Mouse (Mus musculus) MEL (cell line): ENCODE results near the gene Spata31d1d. TPM values are rescaled to one million over a fixed set of nuclear protein-coding genes. Genes with fewer than 3 reads are reported as not detected.
A peak's percentile ranks its signal among the peaks of the same experiment; 100 is the strongest.

Source experiments
- DNase-seq: peaks from one replicate; pipeline ENCODE4 v3.0.0; 2011; ENCODE audit warnings: low read depth, low spot score
- H3K27ac ChIP-seq: 2 replicates; pipeline ENCODE4 v1.5.1; 2012; ENCODE audit warnings: low read depth, mild to moderate bottlenecking, control low read depth, low read length, moderate library complexity; ENCODE audit not compliant: control insufficient read depth
- H3K27me3 ChIP-seq, 2 experiments: fragments of 150-350 bp in 1 of 2; sonication (generic) in 1 of 2; 2 replicates each; pipeline ENCODE4 v1.6.1; 2012; ENCODE audit warnings: low read length in 2 of 2, mild to moderate bottlenecking in 2 of 2, improper control_type of control experiment in 1 of 2, moderate library complexity in 1 of 2; ENCODE audit not compliant: insufficient read depth in 2 of 2, control insufficient read depth in 1 of 2
- H3K36me3 ChIP-seq, 2 experiments: 2 replicates each; pipeline ENCODE4 v1.6.1; 2012 to 2014; ENCODE audit warnings: low read length in 2 of 2, improper control_type of control experiment in 1 of 2, inconsistent platforms in 1 of 2, mild to moderate bottlenecking in 1 of 2; ENCODE audit not compliant: insufficient read depth in 2 of 2, control insufficient read depth in 1 of 2
- H3K4me1 ChIP-seq, 2 experiments: fragments of 150-350 bp in 1 of 2; sonication (generic) in 1 of 2; 2 replicates each; pipeline ENCODE4 v1.6.1; 2012; ENCODE audit warnings: low read length in 2 of 2, improper control_type of control experiment in 1 of 2, mild to moderate bottlenecking in 1 of 2; ENCODE audit not compliant: insufficient read depth in 2 of 2, control insufficient read depth in 1 of 2
- H3K4me3 ChIP-seq, 2 experiments: fragments of 150-350 bp in 1 of 2; sonication (generic) in 1 of 2; 2 replicates each; pipeline ENCODE4 v1.5.1; 2012; ENCODE audit warnings: low read depth in 2 of 2, low read length in 2 of 2, mild to moderate bottlenecking in 2 of 2, moderate library complexity in 2 of 2, control low read depth in 1 of 2, improper control_type of control experiment in 1 of 2; ENCODE audit not compliant: control insufficient read depth in 1 of 2, insufficient read depth in 1 of 2
- H3K79me2 ChIP-seq: 2 replicates; pipeline ENCODE4 v1.6.1; 2012; ENCODE audit warnings: mild to moderate bottlenecking, low read length, moderate library complexity; ENCODE audit not compliant: control insufficient read depth, poor library complexity, insufficient read depth
- H3K9ac ChIP-seq: 2 replicates; pipeline ENCODE4 v1.6.1; 2012; ENCODE audit warnings: low read depth, mild to moderate bottlenecking, control low read depth, low read length, moderate library complexity; ENCODE audit not compliant: control insufficient read depth, poor library complexity, severe bottlenecking
- H3K9me3 ChIP-seq: fragments of 150-350 bp; sonication (generic); replicated peaks from 2 replicates; pipeline ENCODE4 v1.6.1; 2012; ENCODE audit warnings: mild to moderate bottlenecking, low read length, improper control_type of control experiment, moderate library complexity; ENCODE audit not compliant: insufficient read depth
- CHD1 ChIP-seq: IDR thresholded peaks from 2 replicates; pipeline ENCODE4 v1.6.1; 2012; ENCODE audit warnings: low read depth, mild to moderate bottlenecking, inconsistent platforms, low read length, improper control_type of control experiment
- CHD2 ChIP-seq: IDR thresholded peaks from 2 replicates; pipeline ENCODE4 v1.6.1; 2011; ENCODE audit warnings: low read length, improper control_type of control experiment
- E2F4 ChIP-seq: IDR thresholded peaks from 2 replicates; pipeline ENCODE4 v1.6.1; 2011; ENCODE audit warnings: low read depth, low read length, improper control_type of control experiment, borderline replicate concordance
- ELF1 ChIP-seq: IDR thresholded peaks from 2 replicates; pipeline ENCODE4 v1.6.1; 2014; ENCODE audit warnings: low read depth, mild to moderate bottlenecking, inconsistent platforms, low read length, improper control_type of control experiment, moderate library complexity
- EP300 ChIP-seq, 2 experiments: IDR thresholded peaks; 2 replicates each; pipeline ENCODE4 v1.6.1; 2011; ENCODE audit warnings: improper control_type of control experiment in 2 of 2, low read length in 2 of 2, low read depth in 1 of 2, mild to moderate bottlenecking in 1 of 2
- ETS1 ChIP-seq: IDR thresholded peaks from 2 replicates; pipeline ENCODE4 v1.6.1; 2012; ENCODE audit warnings: low read depth, mild to moderate bottlenecking, inconsistent platforms, low read length, improper control_type of control experiment, moderate library complexity
- GATA1 ChIP-seq: IDR thresholded peaks from 2 replicates; pipeline ENCODE4 v1.6.1; 2011; ENCODE audit warnings: low read depth, low read length, improper control_type of control experiment
- HCFC1 ChIP-seq: IDR thresholded peaks from 2 replicates; pipeline ENCODE4 v1.6.1; 2012; ENCODE audit warnings: low read depth, mild to moderate bottlenecking, inconsistent platforms, low read length, improper control_type of control experiment, moderate library complexity
- JUND ChIP-seq: IDR thresholded peaks from 2 replicates; pipeline ENCODE4 v1.6.1; 2011; ENCODE audit warnings: low read depth, mild to moderate bottlenecking, improper control_type of control experiment, low read length
- KAT2A ChIP-seq: conservative IDR thresholded peaks from 2 replicates; pipeline ENCODE4 v1.6.1; 2012; ENCODE audit warnings: low read depth, low read length, improper control_type of control experiment, inconsistent platforms
- MAFK ChIP-seq: IDR thresholded peaks from 2 replicates; pipeline ENCODE4 v1.6.1; 2011; ENCODE audit warnings: low read depth, mild to moderate bottlenecking, low read length, improper control_type of control experiment, borderline replicate concordance
- MAZ ChIP-seq: IDR thresholded peaks from 2 replicates; pipeline ENCODE4 v1.6.1; 2012; ENCODE audit warnings: low read depth, mild to moderate bottlenecking, inconsistent platforms, low read length, improper control_type of control experiment
- MEF2A ChIP-seq: IDR thresholded peaks from 2 replicates; pipeline ENCODE4 v1.6.1; 2014; ENCODE audit warnings: low read depth, mild to moderate bottlenecking, inconsistent platforms, low read length, improper control_type of control experiment; ENCODE audit not compliant: poor library complexity, insufficient replicate concordance, severe bottlenecking; ENCODE audit errors: extremely low read depth
- MXI1 ChIP-seq: IDR thresholded peaks from 2 replicates; pipeline ENCODE4 v1.6.1; 2011; ENCODE audit warnings: mild to moderate bottlenecking, low read depth, low read length, improper control_type of control experiment
- MYB ChIP-seq: IDR thresholded peaks from 2 replicates; pipeline ENCODE4 v1.6.1; 2011; ENCODE audit warnings: mild to moderate bottlenecking, low read depth, low read length, improper control_type of control experiment
- MYC ChIP-seq: IDR thresholded peaks from 2 replicates; pipeline ENCODE4 v1.6.1; 2011; ENCODE audit warnings: low read depth, mild to moderate bottlenecking, low read length, improper control_type of control experiment, moderate library complexity
- NELFE ChIP-seq: IDR thresholded peaks from 2 replicates; pipeline ENCODE4 v1.6.1; 2011; ENCODE audit warnings: low read depth, low read length, improper control_type of control experiment
- NRF1 ChIP-seq: IDR thresholded peaks from 2 replicates; pipeline ENCODE4 v1.6.1; 2014; ENCODE audit warnings: low read depth, mild to moderate bottlenecking, inconsistent platforms, low read length, improper control_type of control experiment, moderate library complexity; ENCODE audit not compliant: poor library complexity, insufficient read depth, severe bottlenecking
- POLR2A ChIP-seq, 2 experiments: IDR thresholded peaks; 2 replicates each; pipeline ENCODE4 v1.6.1; 2011 to 2012; ENCODE audit warnings: low read length in 2 of 2, mild to moderate bottlenecking in 2 of 2, control low read depth in 1 of 2, improper control_type of control experiment in 1 of 2, low read depth in 1 of 2, moderate library complexity in 1 of 2; ENCODE audit not compliant: control insufficient read depth in 1 of 2, insufficient read depth in 1 of 2, poor library complexity in 1 of 2
- POLR2AphosphoS2 ChIP-seq: IDR thresholded peaks from 2 replicates; pipeline ENCODE4 v1.6.1; 2011; ENCODE audit warnings: low read length, improper control_type of control experiment
- POLR2AphosphoS5 ChIP-seq: IDR thresholded peaks from 2 replicates; pipeline ENCODE4 v1.6.1; 2012; ENCODE audit warnings: low read depth, borderline replicate concordance, mild to moderate bottlenecking, inconsistent platforms, low read length, moderate library complexity, mixed read lengths
- RAD21 ChIP-seq: IDR thresholded peaks from 2 replicates; pipeline ENCODE4 v1.6.1; 2011; ENCODE audit warnings: mild to moderate bottlenecking, low read depth, low read length, improper control_type of control experiment
- RCOR1 ChIP-seq: IDR thresholded peaks from 2 replicates; pipeline ENCODE4 v1.6.1; 2012; ENCODE audit warnings: low read depth, mild to moderate bottlenecking, inconsistent platforms, low read length, improper control_type of control experiment
- SMC3 ChIP-seq: IDR thresholded peaks from 2 replicates; pipeline ENCODE4 v1.6.1; 2011; ENCODE audit warnings: low read depth, low read length, improper control_type of control experiment
- TAL1 ChIP-seq: IDR thresholded peaks from 2 replicates; pipeline ENCODE4 v1.6.1; 2012; ENCODE audit warnings: mild to moderate bottlenecking, inconsistent platforms, low read length, moderate library complexity, mixed read lengths
- TBP ChIP-seq: IDR thresholded peaks from 2 replicates; pipeline ENCODE4 v1.8.0; 2011; ENCODE audit warnings: low read depth, low read length, improper control_type of control experiment
- TCF12 ChIP-seq: IDR thresholded peaks from 2 replicates; pipeline ENCODE4 v1.6.1; 2014; ENCODE audit warnings: low read depth, mild to moderate bottlenecking, inconsistent platforms, low read length, improper control_type of control experiment, moderate library complexity
- UBTF ChIP-seq: IDR thresholded peaks from 2 replicates; pipeline ENCODE4 v1.6.1; 2012; ENCODE audit warnings: low read depth, mild to moderate bottlenecking, inconsistent platforms, low read length, improper control_type of control experiment, moderate library complexity, borderline replicate concordance; ENCODE audit not compliant: insufficient read depth
- USF1 ChIP-seq: IDR thresholded peaks from 2 replicates; pipeline ENCODE4 v1.6.1; 2014; ENCODE audit warnings: low read depth, mild to moderate bottlenecking, inconsistent platforms, low read length, improper control_type of control experiment, moderate library complexity
- USF2 ChIP-seq, 2 experiments: IDR thresholded peaks; 2 replicates each; pipeline ENCODE4 v1.6.1; 2011 to 2012; ENCODE audit warnings: improper control_type of control experiment in 2 of 2, low read length in 2 of 2, borderline replicate concordance in 1 of 2, inconsistent platforms in 1 of 2, low read depth in 1 of 2, mild to moderate bottlenecking in 1 of 2; ENCODE audit not compliant: insufficient read depth in 1 of 2
- ZC3H11A ChIP-seq: IDR thresholded peaks from 2 replicates; pipeline ENCODE4 v1.6.1; 2012; ENCODE audit warnings: low read depth, mild to moderate bottlenecking, inconsistent platforms, low read length, improper control_type of control experiment
- ZKSCAN1 ChIP-seq: IDR thresholded peaks from 2 replicates; pipeline ENCODE4 v1.6.1; 2012; ENCODE audit warnings: low read depth, mild to moderate bottlenecking, inconsistent platforms, low read length, improper control_type of control experiment, moderate library complexity
- ZMIZ1 ChIP-seq: IDR thresholded peaks from 2 replicates; pipeline ENCODE4 v1.6.1; 2012; ENCODE audit warnings: low read depth, mild to moderate bottlenecking, inconsistent platforms, low read length, improper control_type of control experiment, moderate library complexity
- ZNF384 ChIP-seq: IDR thresholded peaks from 2 replicates; pipeline ENCODE4 v1.6.1; 2012; ENCODE audit warnings: low read depth, mild to moderate bottlenecking, inconsistent platforms, low read length, improper control_type of control experiment
- polyA plus RNA-seq, 2 experiments: library from polyadenylated mRNA; stranded (reverse) in 1 of 2; unstranded in 1 of 2; fragments of >175 nt in 1 of 2; fragments of >200 nt in 1 of 2; gene quantifications; 2 replicates each; pipeline versions ENCODE4 v1.2.1 to v1.2.4; 2012; ENCODE audit warnings: low replicate concordance in 2 of 2, low read depth in 1 of 2; ENCODE audit not compliant: insufficient read length in 2 of 2, insufficient read depth in 1 of 2, missing spikeins in 1 of 2
- total RNA-seq: library from RNA; depleted of rRNA; stranded (reverse); fragments of 300-350 nt; gene quantifications from 2 replicates; pipeline ENCODE4 v1.2.3, GENCODE M21; 2012

Spata31d1d gene
- total and polyA plus RNA-seq, 3 experiments = not detected

GRCm38 (mm10) chr13:59769296-59770163, 38.0 kb upstream of the Spata31d1d start, which contains the start of gene Isca1:
Gene Isca1, minus strand, starts transcription at chr13:59769810.
- H3K4me1 ChIP-seq = peaks cover 17 to 26% of the 10 kb centered on the region in 2 experiments; a peak in 3 of 4 replicates
- H3K36me3 ChIP-seq = peaks cover 7 to 34% of the 10 kb centered on the region in 2 experiments
- H3K79me2 ChIP-seq = peaks cover 43% of the 10 kb centered on the region
- H3K27me3 ChIP-seq = no peaks in the 10 kb centered on the region
- H3K27ac ChIP-seq = peak within 1 kb of the TSS; percentile 100
- peak within 1 kb of the TSS; percentile 82 to 98 for H3K4me3 ChIP-seq
- peak; percentile 98 for DNase-seq
- no peaks in the 10 kb centered on the region for H3K9me3 ChIP-seq
- peak within 1 kb of the TSS; percentile 91 for H3K9ac ChIP-seq
- no peak for TF ChIP-seq RCOR1
- TF ChIP-seq MAZ = peak; percentile 21; the same call in 1 of the 2 replicates
- TF ChIP-seq EP300 (IDR thresholded peaks at IDR 0.05; ENCODE audit: low read depth in 1 of 2, low read length in 2 of 2) = peak in 1 of 2 experiments; percentile 31; a peak in 2 of 4 replicates
- no peak for TF ChIP-seq MEF2A
- TF ChIP-seq USF1 = peak; percentile 53; the same call in 1 of the 2 replicates
- no peak for TF ChIP-seq MAFK
- no peak for TF ChIP-seq USF2 (IDR thresholded peaks at IDR 0.05; ENCODE audit: borderline replicate concordance in 1 of 2, insufficient read depth in 1 of 2, low read depth in 1 of 2, low read length in 2 of 2)
- peak; percentile 82; the same call in 1 of the 2 replicates for TF ChIP-seq UBTF
- no peak for TF ChIP-seq ZNF384
- TF ChIP-seq POLR2A (IDR thresholded peaks at IDR 0.05; ENCODE audit: control insufficient read depth in 1 of 2, insufficient read depth in 1 of 2, low read depth in 1 of 2, low read length in 2 of 2, poor library complexity in 1 of 2) = peak; percentile 76 to 91
- peak; percentile 53 for TF ChIP-seq ZMIZ1
- peak; percentile 58 for TF ChIP-seq KAT2A
- no peak for TF ChIP-seq TAL1
- TF ChIP-seq GATA1 = no peak
- TF ChIP-seq E2F4 = peak; percentile 28; the same call in 1 of the 2 replicates
- TF ChIP-seq POLR2AphosphoS2 = no peak
- TF ChIP-seq SMC3 = no peak
- TF ChIP-seq ELF1 = peak; percentile 96
- TF ChIP-seq NELFE = peak; percentile 68
- TF ChIP-seq TBP = peak; percentile 74
- TF ChIP-seq JUND = no peak
- no peak; the same call in none of the 2 replicates for TF ChIP-seq CHD1
- peak; percentile 83 for TF ChIP-seq TCF12
- TF ChIP-seq ETS1 = peak; percentile 72; the same call in 1 of the 2 replicates
- no peak for TF ChIP-seq RAD21
- peak; percentile 90 for TF ChIP-seq NRF1
- TF ChIP-seq MXI1 = peak; percentile 49
- peak; percentile 85 for TF ChIP-seq HCFC1
- TF ChIP-seq ZC3H11A = no peak
- no peak for TF ChIP-seq MYB
- TF ChIP-seq CHD2 = peak; percentile 42; the same call in 1 of the 2 replicates
- no peak for TF ChIP-seq MYC
- no peak; the same call in 1 of the 2 replicates for TF ChIP-seq POLR2AphosphoS5
- TF ChIP-seq ZKSCAN1 = no peak
